Mouse (Mus musculus): ENCODE data around the gene Cggbp1. TPM values are rescaled to one million over a fixed set of nuclear protein-coding genes. Genes with fewer than 3 reads are reported as not detected.

The Cggbp1 gene
- 80.7 and 103 TPM in 2 replicates for polyA plus RNA-seq (2011; ENCODE audit: insufficient read length, low read depth, missing spikeins)

DNA sequence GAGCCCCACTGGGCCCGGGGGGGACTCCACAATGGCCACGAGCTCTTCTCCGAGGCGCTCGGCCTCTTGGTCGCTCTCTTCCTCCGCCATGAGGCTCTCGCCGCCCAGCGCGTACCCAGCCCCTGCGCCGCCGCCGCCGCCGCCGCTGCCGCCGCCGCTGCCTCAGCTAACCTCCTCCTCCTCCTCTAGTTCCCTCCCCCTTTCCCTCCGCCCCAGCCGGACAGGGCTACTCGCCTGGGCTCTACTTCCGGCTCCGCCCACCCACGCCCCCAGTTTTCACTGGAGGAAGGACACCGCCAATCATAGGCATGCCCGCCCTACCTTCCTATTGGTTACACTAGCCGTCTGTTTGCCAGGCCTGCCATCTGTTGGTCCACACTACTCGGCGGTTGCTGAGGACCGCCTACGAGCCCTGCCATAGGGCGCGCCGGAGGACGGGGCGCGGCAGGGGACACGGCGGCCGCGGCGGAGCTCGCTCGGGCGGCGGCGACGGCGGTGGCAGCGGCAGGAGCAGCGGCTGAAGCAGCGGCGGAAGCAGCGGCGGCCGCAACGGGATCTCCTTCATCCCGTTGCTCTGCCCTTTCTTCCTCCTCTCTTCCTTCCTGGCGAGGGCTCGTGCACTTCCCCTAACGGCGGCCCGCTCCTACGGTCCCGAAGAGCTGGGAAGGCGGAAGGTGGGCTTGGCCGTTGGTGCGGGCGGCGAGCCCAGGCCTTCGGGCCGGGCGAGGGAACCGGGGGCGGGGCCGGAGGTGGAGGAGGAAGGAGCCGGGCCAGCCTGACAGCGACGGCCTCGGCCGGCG is at the start of gene Cggbp1, which contains the start of gene Zfp654:
Gene Cggbp1 (plus strand): TSS at position 434 of the 800 bp plus-strand sequence.
Gene Zfp654 (minus strand): TSS at position 90 of the 800 bp plus-strand sequence.
- H3K4me3 ChIP-seq (ENCODE audit: insufficient read depth, low read length), result peak within 1 kb of the TSS; percentile 88
- TF ChIP-seq CTCF (IDR thresholded peaks at IDR 0.05; ENCODE audit: borderline replicate concordance, insufficient read depth, low read length) (no peak), POLR2A (IDR thresholded peaks at IDR 0.05; ENCODE audit: low read depth, low read length) (peak; percentile 69)
- H3K27ac ChIP-seq (ENCODE audit: insufficient read depth, low read length), result peak within 1 kb of the TSS; percentile 90
- peaks cover 2% of the 10 kb centered on the region; the same call in 1 of the 2 replicates for H3K4me1 ChIP-seq (ENCODE audit: control insufficient read depth, insufficient read depth, low read length)

- no peaks in the 10 kb centered on the region for H3K4me1 ChIP-seq (ENCODE audit: control insufficient read depth, insufficient read depth, low read length)
- H3K4me3 ChIP-seq (ENCODE audit: insufficient read depth, low read length), result no peak overlapping the region
- TF ChIP-seq CTCF (IDR thresholded peaks at IDR 0.05; ENCODE audit: borderline replicate concordance, insufficient read depth, low read length), result no peak
- TF ChIP-seq POLR2A (IDR thresholded peaks at IDR 0.05; ENCODE audit: low read depth, low read length), result no peak
- no peak overlapping the region for H3K27ac ChIP-seq (ENCODE audit: insufficient read depth, low read length)
Measured at GRCm38 (mm10) chr16:64803041-64803440, 48.8 kb upstream of the Cggbp1 start.

- Histone ChIP-seq H3K27ac (ENCODE audit: insufficient read depth, low read length) (no peak overlapping the region), H3K4me1 (ENCODE audit: control insufficient read depth, insufficient read depth, low read length) (no peaks in the 10 kb centered on the region), H3K4me3 (ENCODE audit: insufficient read depth, low read length) (no peak overlapping the region)
- TF ChIP-seq POLR2A (IDR thresholded peaks at IDR 0.05; ENCODE audit: low read depth, low read length) (no peak), CTCF (IDR thresholded peaks at IDR 0.05; ENCODE audit: borderline replicate concordance, insufficient read depth, low read length) (no peak)
Measured at GRCm38 (mm10) chr16:64817094-64817765, 34.6 kb upstream of the Cggbp1 start.

DNA sequence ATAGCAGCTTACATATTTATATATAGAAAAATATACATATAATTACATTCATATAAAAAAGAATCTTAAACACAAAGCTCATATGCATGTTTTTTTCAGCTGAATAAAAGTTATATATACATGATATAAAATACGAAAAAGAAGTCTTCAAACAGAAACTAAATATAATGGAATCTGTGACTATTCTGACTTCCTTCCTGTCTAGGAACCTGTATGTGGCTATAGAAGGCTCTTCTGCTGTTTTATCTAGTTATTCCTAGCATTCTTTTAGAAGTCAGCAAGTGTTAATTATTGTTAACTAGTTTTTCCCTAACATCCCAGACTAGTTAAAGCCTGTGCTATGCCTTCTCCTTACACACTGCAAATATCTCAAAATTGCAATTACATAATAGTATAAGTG is 27.9 kb upstream of the Cggbp1 start:
- no peak overlapping the region for H3K4me3 ChIP-seq (ENCODE audit: insufficient read depth, low read length)
- no peak for TF ChIP-seq CTCF (IDR thresholded peaks at IDR 0.05; ENCODE audit: borderline replicate concordance, insufficient read depth, low read length)
- TF ChIP-seq POLR2A (IDR thresholded peaks at IDR 0.05; ENCODE audit: low read depth, low read length), result no peak
- no peak overlapping the region for H3K27ac ChIP-seq (ENCODE audit: insufficient read depth, low read length)
- no peaks in the 10 kb centered on the region for H3K4me1 ChIP-seq (ENCODE audit: control insufficient read depth, insufficient read depth, low read length)

- no peak overlapping the region for H3K4me3 ChIP-seq (ENCODE audit: insufficient read depth, low read length)
- H3K27ac ChIP-seq (ENCODE audit: insufficient read depth, low read length), result no peak overlapping the region
- TF ChIP-seq POLR2A (IDR thresholded peaks at IDR 0.05; ENCODE audit: low read depth, low read length) (no peak), CTCF (IDR thresholded peaks at IDR 0.05; ENCODE audit: borderline replicate concordance, insufficient read depth, low read length) (no peak)
- H3K4me1 ChIP-seq (ENCODE audit: control insufficient read depth, insufficient read depth, low read length), result no peaks in the 10 kb centered on the region
Measured at GRCm38 (mm10) chr16:64824474-64824873, 27.3 kb upstream of the Cggbp1 start.

DNA sequence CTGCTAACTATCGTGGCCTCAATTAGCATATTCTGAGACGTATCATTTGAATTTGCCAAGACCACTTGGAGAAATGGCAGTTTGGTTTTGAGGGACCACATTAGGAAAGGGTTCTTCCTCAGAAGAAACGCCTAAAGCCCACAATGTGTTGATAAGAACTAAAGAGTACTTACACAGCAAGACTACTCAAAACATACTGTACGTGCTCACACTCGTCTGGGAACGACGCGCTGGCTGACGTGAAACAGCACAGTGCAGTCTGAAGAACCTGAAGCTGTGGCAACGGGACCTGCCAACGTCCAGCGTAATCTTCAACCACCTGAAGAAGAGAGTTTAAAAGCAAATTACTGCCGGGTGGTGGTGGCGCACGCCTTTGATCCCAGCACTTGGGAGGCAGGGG is 21.5 kb upstream of the Cggbp1 start:
- no peak overlapping the region for H3K4me3 ChIP-seq (ENCODE audit: insufficient read depth, low read length)
- TF ChIP-seq POLR2A (IDR thresholded peaks at IDR 0.05; ENCODE audit: low read depth, low read length), result no peak
- TF ChIP-seq CTCF (IDR thresholded peaks at IDR 0.05; ENCODE audit: borderline replicate concordance, insufficient read depth, low read length), result no peak
- H3K4me1 ChIP-seq (ENCODE audit: control insufficient read depth, insufficient read depth, low read length), result no peaks in the 10 kb centered on the region
- H3K27ac ChIP-seq (ENCODE audit: insufficient read depth, low read length), result no peak overlapping the region

DNA sequence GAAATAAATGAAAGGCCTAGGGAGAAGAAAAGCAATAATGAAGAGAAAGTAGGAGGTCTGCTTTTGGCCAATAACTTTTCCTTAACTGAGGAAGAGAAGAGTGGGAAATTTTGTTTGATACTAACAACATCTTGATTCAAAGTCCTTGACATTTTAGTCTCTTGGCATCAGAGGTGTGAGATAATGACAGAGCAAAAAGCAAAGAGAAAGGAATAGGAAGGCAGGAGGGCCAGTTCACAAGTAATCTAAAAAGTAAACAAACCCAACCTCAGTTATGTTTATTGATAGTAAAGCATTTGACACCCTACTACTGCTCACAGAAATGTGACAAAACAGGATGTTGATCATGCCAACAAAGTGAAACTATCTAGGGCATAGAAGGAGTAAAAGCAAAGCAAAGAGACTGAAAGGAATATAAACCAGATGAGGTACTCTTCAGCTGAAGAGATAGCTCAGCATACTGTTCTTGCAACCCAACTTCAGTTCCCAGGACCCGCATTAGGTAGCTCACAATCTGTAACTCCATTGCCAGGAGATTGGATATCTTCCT is 15.7 kb upstream of the Cggbp1 start:
- Histone ChIP-seq H3K27ac (ENCODE audit: insufficient read depth, low read length) (no peak overlapping the region), H3K4me1 (ENCODE audit: control insufficient read depth, insufficient read depth, low read length) (no peaks in the 10 kb centered on the region), H3K4me3 (ENCODE audit: insufficient read depth, low read length) (no peak overlapping the region)
- TF ChIP-seq POLR2A (IDR thresholded peaks at IDR 0.05; ENCODE audit: low read depth, low read length) (no peak), CTCF (IDR thresholded peaks at IDR 0.05; ENCODE audit: borderline replicate concordance, insufficient read depth, low read length) (no peak)

GRCm38 (mm10) chr16:64836709-64837108 is 15.1 kb upstream of the Cggbp1 start:
- TF ChIP-seq POLR2A (IDR thresholded peaks at IDR 0.05; ENCODE audit: low read depth, low read length), result no peak
- TF ChIP-seq CTCF (IDR thresholded peaks at IDR 0.05; ENCODE audit: borderline replicate concordance, insufficient read depth, low read length), result no peak
- Histone ChIP-seq H3K4me3 (ENCODE audit: insufficient read depth, low read length) (no peak overlapping the region), H3K4me1 (ENCODE audit: control insufficient read depth, insufficient read depth, low read length) (no peaks in the 10 kb centered on the region), H3K27ac (ENCODE audit: insufficient read depth, low read length) (no peak overlapping the region)

- Histone ChIP-seq H3K4me3 (ENCODE audit: insufficient read depth, low read length) (no peak overlapping the region), H3K27ac (ENCODE audit: insufficient read depth, low read length) (no peak overlapping the region), H3K4me1 (ENCODE audit: control insufficient read depth, insufficient read depth, low read length) (no peaks in the 10 kb centered on the region)
- TF ChIP-seq CTCF (IDR thresholded peaks at IDR 0.05; ENCODE audit: borderline replicate concordance, insufficient read depth, low read length), result no peak
- TF ChIP-seq POLR2A (IDR thresholded peaks at IDR 0.05; ENCODE audit: low read depth, low read length), result no peak
Measured at GRCm38 (mm10) chr16:64841481-64842373, 10.1 kb upstream of the Cggbp1 start.

All from embryonic fibroblast, embryonic 13.5 days (primary cell).